Mouse (Mus musculus) ovary, adult 2 months (tissue): ENCODE measurements around the gene Slc35f6. TPM values are rescaled to one million over a fixed set of nuclear protein-coding genes. Genes with fewer than 3 reads are reported as not detected.

Source experiments
- polyA plus RNA-seq: library from polyadenylated mRNA; depleted of rRNA; stranded (reverse); fragments of >200 nt; gene quantifications from 2 replicates; pipeline ENCODE4 v1.2.3, GENCODE M21; 2012; rRNA removed

The Slc35f6 gene
- polyA plus RNA-seq = 148 and 153 TPM in 2 replicates

DNA sequence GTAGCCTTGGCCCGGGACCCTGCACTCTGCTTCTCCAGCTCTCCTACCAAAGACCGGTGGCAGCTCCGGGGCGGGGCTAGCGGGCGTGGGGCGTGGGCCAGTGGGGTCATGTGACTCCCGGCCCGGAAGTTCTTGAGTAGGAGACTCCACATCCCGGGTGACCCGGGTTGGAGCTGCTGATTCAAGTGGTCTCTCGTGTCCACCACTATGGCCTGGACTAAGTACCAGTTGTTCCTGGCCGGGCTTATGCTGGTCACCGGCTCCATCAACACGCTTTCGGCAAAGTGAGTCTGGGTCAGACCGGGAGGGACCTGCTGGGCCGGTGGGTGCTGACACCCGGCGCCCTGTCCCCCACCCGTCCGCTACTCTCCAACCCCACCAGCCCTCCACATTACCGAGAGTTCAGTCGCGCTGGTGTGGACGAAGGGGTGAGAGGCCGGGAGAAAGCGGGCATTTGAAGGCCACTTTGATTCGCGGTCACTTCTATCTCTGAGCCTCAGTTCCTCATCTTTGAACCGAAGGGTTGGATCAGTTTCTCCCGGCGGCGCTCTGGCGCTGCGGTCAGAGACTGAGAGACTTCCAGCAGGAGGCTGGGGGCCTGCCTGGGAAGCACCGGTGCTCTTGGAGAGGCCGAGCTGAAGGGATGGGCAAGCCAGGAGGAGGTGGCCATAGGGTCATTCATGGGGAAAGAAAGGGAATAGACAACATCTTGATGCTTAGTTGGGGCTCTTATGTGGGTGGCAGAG lies at the start of gene Slc35f6:
Gene Slc35f6, plus strand, starts transcription at position 119 of the 746 bp plus-strand sequence.

DNA sequence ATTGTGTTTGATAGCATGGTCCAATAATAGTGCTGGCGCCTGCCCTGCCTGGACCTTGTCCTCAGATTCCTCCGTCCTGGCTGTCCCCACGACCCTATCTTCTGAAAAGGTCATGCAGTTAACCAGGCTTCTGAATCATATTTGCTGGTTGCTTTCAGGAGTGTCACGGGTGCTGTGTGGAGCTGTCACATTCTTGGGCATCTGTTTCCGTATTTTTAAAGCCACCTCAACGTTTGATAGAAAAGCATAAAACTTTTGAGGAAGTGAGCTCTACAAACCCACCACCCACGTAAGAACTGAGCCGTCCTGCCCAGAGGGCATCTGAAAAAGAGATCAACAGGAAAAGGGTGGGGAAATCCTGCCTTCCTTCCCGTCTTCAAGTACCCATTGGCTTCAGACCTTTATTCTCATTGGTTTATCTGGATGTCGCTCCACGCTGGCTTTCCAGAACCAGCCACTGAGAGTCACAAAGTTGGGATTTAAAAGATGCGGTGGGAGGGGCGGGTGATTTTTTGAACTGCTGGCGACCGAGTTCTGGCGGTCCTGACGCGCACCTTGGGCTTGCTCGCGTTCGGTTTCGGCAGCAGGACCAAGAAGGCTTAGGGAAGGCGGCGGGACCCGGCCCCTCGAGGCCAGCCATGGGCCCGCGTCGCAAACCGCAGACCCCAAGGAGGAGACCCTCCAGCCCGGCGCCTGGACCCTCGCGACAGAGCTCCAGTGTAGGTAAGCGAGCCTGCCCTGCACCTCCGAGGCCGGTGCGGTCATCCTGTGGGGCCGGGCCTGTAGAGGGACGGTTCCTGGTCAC lies 18.9 kb downstream of the Slc35f6 start, which contains the start of gene Cenpa:
Gene Cenpa, plus strand, starts transcription at position 387 of the 805 bp plus-strand sequence.

Other genes starting within 250 kb of the Slc35f6 start
- gene Otof, start 186.0 kb upstream of the Slc35f6 start, polyA plus RNA-seq = 2.5 and 2.6 TPM in 2 replicates
- gene 1700001C02Rik, start 181.9 kb upstream of the Slc35f6 start, polyA plus RNA-seq = 22.9 and 33.7 TPM in 2 replicates
- gene Cib4, start 102.1 kb upstream of the Slc35f6 start, polyA plus RNA-seq = 0.26 TPM in 1 of 2 replicates, not detected in the other
- gene Kcnk3, start 59.8 kb upstream of the Slc35f6 start, polyA plus RNA-seq = 143 and 186 TPM in 2 replicates
- gene Cenpa, start 18.8 kb downstream of the Slc35f6 start, polyA plus RNA-seq = 37.4 and 41.0 TPM in 2 replicates
- 27.2 and 40.7 TPM in 2 replicates for gene Dpysl5, start 63.6 kb downstream of the Slc35f6 start, polyA plus RNA-seq
- gene Mapre3, start 166.7 kb downstream of the Slc35f6 start, polyA plus RNA-seq = 55.0 and 61.6 TPM in 2 replicates
- 199 and 217 TPM in 2 replicates for gene Tmem214, start 220.1 kb downstream of the Slc35f6 start, polyA plus RNA-seq
- gene Agbl5, start 240.8 kb downstream of the Slc35f6 start, polyA plus RNA-seq = 33.4 and 37.4 TPM in 2 replicates